Mouse (Mus musculus) brain, embryonic 14.5 days (tissue): ENCODE measurements around the gene Trak1.

Experiments used
- CTCF ChIP-seq: fragments of 200-500 bp; IDR thresholded peaks from 2 replicates; pipeline ENCODE4 v1.5.1; 2012; ENCODE audit warnings: inconsistent platforms, mild to moderate bottlenecking, moderate library complexity, borderline replicate concordance; ENCODE audit not compliant: insufficient read depth, insufficient read length; ENCODE audit errors: extremely low read depth
- POLR2A ChIP-seq: fragments of 200-500 bp; IDR thresholded peaks from 2 replicates; pipeline ENCODE4 v1.6.1; 2012; ENCODE audit warnings: mild to moderate bottlenecking, inconsistent platforms, borderline replicate concordance; ENCODE audit not compliant: poor library complexity, insufficient read depth, insufficient read length, severe bottlenecking; ENCODE audit errors: extremely low read depth

DNA sequence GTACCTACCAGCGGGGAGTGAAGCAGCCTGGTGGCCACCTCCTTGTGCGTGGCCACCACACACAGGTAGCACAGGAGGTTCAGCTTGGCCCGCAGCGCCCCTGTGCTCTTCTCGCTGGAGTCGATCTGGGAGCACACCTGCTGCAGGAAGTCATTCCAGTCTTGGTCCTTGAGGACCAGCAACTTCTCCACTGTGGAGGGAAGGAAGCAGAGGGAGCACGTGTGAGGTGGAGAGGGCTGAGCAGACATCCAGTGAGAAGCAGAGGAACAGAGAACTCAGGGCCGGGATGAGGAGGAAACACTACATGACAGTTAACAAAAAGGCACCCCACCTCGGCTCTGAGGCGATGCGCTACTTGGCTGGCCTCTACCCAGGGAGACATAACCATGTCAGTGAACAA, 46.4 kb upstream of the Trak1 start:
- no peak for TF ChIP-seq POLR2A
- no peak for TF ChIP-seq CTCF
